Mouse (Mus musculus): ENCODE results near the gene Sult5a1. TPM values are rescaled to one million over a fixed set of nuclear protein-coding genes. Genes with fewer than 3 reads are reported as not detected.
"Not testable (repeated sequence)": the region's sequence is repeated elsewhere in the genome, so short reads cannot be mapped to it uniquely, and the experiment has no call there.

Sult5a1 gene
- total RNA-seq, 2 experiments from 2014 or later = 2.1 to 2.5 TPM

DNA sequence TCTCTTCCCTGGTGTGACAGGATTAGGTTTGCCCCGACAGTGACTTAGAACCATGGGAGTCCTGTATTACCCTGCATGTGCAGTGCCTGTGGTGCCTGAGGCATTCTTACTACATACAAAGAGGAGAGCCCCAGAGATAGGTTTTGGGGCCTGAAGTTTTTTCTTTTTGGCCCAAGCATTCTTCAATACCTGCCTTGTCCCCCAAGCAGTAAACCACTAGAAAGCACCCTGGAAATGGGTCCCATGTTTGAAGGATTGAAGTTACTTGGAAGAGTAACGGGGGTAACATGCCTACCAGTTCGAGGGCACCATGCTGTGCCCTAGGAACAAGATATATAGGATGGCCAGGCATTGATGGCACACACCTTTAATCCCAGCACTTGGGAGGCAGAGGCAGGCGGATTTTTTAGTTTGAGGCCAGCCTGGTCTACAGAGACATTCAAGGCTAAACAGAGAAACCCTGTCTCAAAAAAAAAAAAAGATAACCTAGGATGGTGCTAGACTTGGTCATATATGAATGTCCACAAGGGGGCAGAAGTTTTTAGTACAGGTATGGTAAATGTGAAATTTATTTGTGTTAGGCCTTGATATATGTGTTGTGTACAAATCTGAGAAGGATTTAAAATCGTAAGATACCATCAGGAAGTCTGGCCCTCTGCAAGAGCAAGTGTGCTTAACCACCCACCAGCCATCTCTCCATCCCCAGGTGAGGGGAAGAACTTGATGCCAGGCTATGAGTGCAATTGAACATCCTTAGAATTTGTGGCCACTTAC is 52.4 kb downstream of the Sult5a1 start:
- peak; percentile 61 for TF ChIP-seq CTCF (IDR thresholded peaks at IDR 0.05)
- intact Hi-C loops (cut with DNase I) = loop anchor here (2.0 kb wide), 1 partner anchor 85 kb away; no protein-coding TSS in a partner anchor
- Histone ChIP-seq H3K4me3 (no peak overlapping the region), H3K27ac (no peak overlapping the region)
- DNase-seq = no peak

DNA sequence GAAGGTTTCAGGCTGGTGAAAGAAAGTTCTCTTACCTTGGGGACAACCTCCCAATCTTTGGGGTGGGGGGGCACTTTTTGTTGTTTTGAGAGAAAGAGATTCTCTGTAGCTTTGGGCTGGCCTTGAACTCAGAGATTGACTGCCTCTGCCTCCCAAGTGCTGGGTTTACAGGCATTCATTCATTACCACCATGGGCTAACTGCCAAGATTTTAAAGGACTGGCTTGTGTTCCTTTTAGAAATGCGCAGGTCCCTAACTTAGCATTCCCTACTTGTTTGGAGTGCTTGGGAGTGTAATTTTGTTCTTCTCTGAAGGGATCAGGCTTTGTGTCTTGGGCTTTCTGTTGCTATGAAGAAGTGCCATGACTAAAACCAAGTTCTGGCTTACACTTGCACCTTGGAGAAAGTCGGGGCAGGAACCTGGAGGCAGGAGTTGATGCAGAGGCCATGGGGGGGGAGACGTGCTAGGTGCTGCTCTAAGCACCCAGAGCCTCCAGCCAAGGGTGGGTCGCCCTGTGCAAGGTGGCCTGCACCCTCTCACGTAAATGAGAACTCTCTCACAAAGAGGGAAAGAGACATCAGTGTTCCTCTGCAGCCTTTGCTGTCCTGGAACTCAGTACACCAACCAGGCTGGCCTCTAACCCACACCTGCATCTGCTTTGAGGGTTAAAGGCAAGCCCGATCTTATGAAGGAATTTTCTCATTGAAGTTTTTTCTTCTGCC is 53.9 kb downstream of the Sult5a1 start:
- intact Hi-C loops (cut with DNase I) = loop anchor here (5.0 kb wide), 1 partner anchor 108 kb away; the partner anchor contains the start of genes Chmp1a and Spata33

DNA sequence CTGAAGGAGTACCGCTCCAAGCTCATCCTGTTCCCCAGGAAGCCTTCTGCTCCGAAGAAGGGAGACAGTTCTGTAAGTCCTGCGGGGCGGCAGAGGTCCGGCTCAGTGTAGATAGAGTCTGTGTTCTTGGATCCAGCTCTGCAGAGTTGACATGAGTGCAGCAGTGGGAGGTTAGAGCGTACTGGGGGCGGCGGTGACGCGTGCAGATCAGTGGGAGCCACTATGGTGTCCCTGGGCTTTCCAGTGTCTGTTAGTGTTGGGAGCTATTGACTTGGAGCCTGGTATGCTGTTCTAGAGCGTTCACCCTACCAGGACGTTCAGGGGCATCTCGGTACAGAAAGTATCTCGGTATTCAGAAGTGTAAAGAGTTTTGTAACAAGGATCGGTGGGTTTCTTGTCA is 54.8 kb downstream of the Sult5a1 start:
- H3K4me3 ChIP-seq = peak overlapping the region; percentile 92
- intact Hi-C loops (cut with DNase I) = loop anchor here (5.0 kb wide), 1 partner anchor 109 kb away; the partner anchor contains the start of genes Chmp1a and Spata33
- H3K27ac ChIP-seq = peak overlapping the region; percentile 96
- DNase-seq = no peak
- TF ChIP-seq CTCF (IDR thresholded peaks at IDR 0.05) = no peak

More for the DNA sequence above, 53.9 kb downstream of the Sult5a1 start:
- Histone ChIP-seq H3K27ac (peak overlapping the region; percentile 96; the same call in 1 of the 2 replicates), H3K4me3 (peak overlapping the region; percentile 92)
- no peak for TF ChIP-seq CTCF (IDR thresholded peaks at IDR 0.05)
- no peak for DNase-seq

DNA sequence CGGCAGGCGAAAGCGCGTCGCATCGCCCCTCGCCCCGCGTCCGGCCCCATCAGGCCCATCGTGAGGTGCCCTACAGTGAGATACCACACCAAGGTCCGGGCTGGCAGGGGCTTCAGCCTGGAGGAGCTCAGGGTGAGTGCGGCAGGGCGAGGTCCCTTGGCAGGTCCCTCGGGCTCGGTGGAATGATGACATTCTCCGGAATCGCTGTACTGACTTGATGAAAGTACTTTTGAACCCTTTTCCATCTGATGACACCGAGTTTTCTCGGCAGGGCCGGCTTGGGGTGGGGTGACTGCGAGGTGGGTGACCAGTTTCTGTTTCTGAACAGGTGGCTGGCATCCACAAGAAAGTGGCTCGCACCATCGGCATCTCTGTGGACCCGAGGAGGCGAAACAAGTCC is 55.3 kb downstream of the Sult5a1 start:
- peak overlapping the region; percentile 92 for H3K4me3 ChIP-seq
- not testable (repeated sequence) for DNase-seq
- intact Hi-C loops (cut with DNase I) = loop anchor here (5.0 kb wide), 1 partner anchor 109 kb away; the partner anchor contains the start of genes Chmp1a and Spata33
- peak overlapping the region; percentile 96 for H3K27ac ChIP-seq

DNA sequence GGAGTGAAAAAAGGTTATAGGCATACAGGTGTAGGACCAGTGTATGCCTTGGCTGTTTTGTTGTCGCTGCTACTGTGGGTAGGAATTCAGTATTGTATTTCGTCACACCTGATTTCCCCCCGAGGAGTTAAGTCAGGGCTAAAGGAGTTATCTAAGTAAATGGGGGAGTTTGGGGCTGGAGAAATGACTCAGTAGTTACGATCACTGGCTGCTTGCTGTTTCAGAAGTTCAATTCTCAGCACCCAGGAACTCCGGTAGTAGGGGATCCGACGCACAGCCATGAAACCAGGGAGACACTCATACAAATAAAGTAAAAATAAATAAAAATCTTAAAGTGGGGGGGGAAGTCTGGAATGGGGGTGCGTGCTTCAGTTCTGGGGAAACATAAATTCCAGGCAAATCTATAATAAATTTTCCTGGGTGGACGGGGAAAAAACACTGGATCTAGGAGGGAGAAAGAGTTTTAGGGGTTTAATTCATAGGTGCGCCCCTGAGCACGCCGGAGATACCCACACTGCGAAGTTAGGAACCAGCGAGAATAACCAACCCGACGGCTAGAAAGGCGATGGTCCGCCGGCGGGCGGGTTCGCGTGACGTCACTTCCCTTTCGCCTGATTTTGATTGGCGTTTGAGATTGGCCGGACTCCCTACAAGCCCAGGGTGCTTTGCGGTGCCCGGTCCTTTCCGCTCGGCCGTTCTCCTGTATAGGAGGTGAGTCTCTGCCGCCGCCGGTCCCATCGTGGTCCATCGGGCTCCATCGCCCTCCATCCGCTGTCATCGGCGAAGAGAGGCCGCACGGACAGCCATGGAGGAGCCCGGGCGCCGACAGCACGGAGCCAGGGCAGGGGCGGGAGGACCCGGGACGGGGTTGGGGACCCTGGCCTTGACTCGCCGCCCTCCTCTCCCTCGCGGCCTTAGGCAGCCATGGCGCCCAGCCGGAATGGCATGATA is 56.1 kb downstream of the Sult5a1 start, which contains the start of gene Rpl13:
Gene Rpl13, plus strand, starts transcription at position 616 of the 951 bp plus-strand sequence.
- peak within 1 kb of the TSS; percentile 96 for H3K27ac ChIP-seq
- intact Hi-C loops (cut with DNase I) = loop anchor here (5.0 kb wide), 1 partner anchor 110 kb away; the partner anchor contains the start of genes Chmp1a and Spata33
- peak; percentile 98 for DNase-seq
- peak within 1 kb of the TSS; percentile 92 for H3K4me3 ChIP-seq
- TF ChIP-seq CTCF (IDR thresholded peaks at IDR 0.05) = no peak

DNA sequence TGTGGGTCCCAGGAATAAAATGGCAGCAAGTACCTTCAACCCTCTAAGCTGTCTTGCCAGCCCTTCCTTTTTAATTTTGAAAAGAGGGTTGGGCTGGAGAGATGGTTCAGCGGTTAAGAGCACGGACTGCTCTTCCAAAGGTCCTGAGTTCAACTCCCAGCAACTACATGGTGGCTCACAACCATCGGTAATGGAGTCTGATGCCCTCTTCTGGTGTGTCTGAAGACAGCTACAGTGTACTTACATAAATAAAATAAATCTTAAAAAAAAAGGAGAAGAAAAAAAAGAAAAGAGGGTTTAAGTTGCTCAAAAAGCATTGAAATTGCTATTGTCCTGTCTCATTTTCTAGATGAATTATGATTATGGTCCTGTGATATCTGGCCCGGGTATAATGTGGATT is 56.9 kb downstream of the Sult5a1 start:
- no peak for DNase-seq
- peak; percentile 12; the same call in 1 of the 2 replicates for TF ChIP-seq CTCF (IDR thresholded peaks at IDR 0.05)
- Histone ChIP-seq H3K27ac (peak overlapping the region; percentile 96), H3K4me3 (no peak overlapping the region; the same call in 1 of the 2 replicates)
- intact Hi-C loops (cut with DNase I) = loop anchor here (5.0 kb wide), 1 partner anchor 111 kb away; the partner anchor contains the start of genes Chmp1a and Spata33

- intact Hi-C loops (cut with DNase I) = loop anchor here (5.0 kb wide), 1 partner anchor 112 kb away; the partner anchor contains the start of genes Chmp1a and Spata33
- no peak for DNase-seq
- Histone ChIP-seq H3K4me3 (no peak overlapping the region), H3K27ac (no peak overlapping the region)
- no peak for TF ChIP-seq CTCF (IDR thresholded peaks at IDR 0.05)
Measured at GRCm38 (mm10) chr8:123100288-123100687, 57.8 kb downstream of the Sult5a1 start.

- H3K27ac ChIP-seq = no peak overlapping the region
- TF ChIP-seq CTCF (IDR thresholded peaks at IDR 0.05) = peak; percentile 14; the same call in 1 of the 2 replicates
- intact Hi-C loops (cut with DNase I) = loop anchor here (5.0 kb wide), 1 partner anchor 191 kb away; no protein-coding TSS in a partner anchor
- no peak for DNase-seq
- H3K4me3 ChIP-seq = no peak overlapping the region
Measured at GRCm38 (mm10) chr8:123097786-123098584, 60.1 kb downstream of the Sult5a1 start.

DNA sequence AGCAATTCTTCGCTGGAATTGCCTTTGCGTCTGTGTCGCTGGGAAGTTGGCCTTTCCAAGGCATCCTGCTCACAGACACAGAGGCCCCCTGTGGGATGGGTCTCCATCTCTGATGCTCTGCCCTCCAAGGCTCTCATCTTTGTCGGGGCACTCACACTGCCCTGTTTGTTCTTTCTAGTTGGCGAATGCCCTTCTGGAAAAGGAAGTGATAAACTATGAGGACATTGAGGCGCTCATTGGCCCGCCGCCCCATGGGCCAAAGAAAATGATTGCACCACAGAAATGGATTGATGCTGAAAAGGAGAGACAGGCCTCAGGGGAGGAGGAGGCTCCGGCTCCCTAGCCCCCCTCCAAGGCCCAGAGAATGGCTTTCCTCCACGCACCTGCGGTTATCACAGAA is 60.9 kb downstream of the Sult5a1 start:
- no peak overlapping the region for H3K27ac ChIP-seq
- intact Hi-C loops (cut with DNase I) = loop anchor here (5.0 kb wide), 1 partner anchor 190 kb away; no protein-coding TSS in a partner anchor
- H3K4me3 ChIP-seq = no peak overlapping the region
- DNase-seq = no peak
- TF ChIP-seq CTCF (IDR thresholded peaks at IDR 0.05) = no peak

Small RNAs within 50 kb of the gene (microRNA-seq; reads per million reads assigned to microRNA genes)
- gene Mir7079 (not detected), gene Mir7080 (not detected)

Other genes starting within 250 kb of the Sult5a1 start
- gene Ankrd11, start 116.0 kb downstream of the Sult5a1 start, total RNA-seq (2021) = 10 to 100 TPM; 60.3 to 62.1 TPM
- gene Spg7, start 95.4 kb downstream of the Sult5a1 start, total RNA-seq (2021) = 10 to 100 TPM; 67.4 to 74.9 TPM
- gene Rpl13, start 56.0 kb downstream of the Sult5a1 start, total RNA-seq (2021) = 100 to 1,000 TPM; 389 to 466 TPM
- gene Cpne7, start 40.9 kb downstream of the Sult5a1 start, total RNA-seq (2021) = under 1 TPM; 0.13 to 0.20 TPM
- 10 to 100 TPM; 13.6 to 16.7 TPM for gene Dpep1, start 27.9 kb upstream of the Sult5a1 start, total RNA-seq (2021)
- gene Chmp1a, start 54.4 kb upstream of the Sult5a1 start, total RNA-seq (2021) = 10 to 100 TPM; 42.6 to 43.8 TPM
- 1 to 10 TPM; 1.2 to 1.8 TPM for gene Spata33, start 54.5 kb upstream of the Sult5a1 start, total RNA-seq (2021)
- 10 to 100 TPM; 13.0 to 15.2 TPM for gene Cdk10, start 66.5 kb upstream of the Sult5a1 start, total RNA-seq (2021)
- 1 to 10 TPM; 1.5 to 2.3 TPM for gene Spata2l, start 77.9 kb upstream of the Sult5a1 start, total RNA-seq (2021)
- gene Zfp276, start 95.9 kb upstream of the Sult5a1 start, total RNA-seq (2021) = 1 to 10 TPM; 5.2 to 8.1 TPM
- gene Vps9d1, start 96.0 kb upstream of the Sult5a1 start, total RNA-seq (2021) = 10 to 100 TPM; 17.7 to 18.3 TPM
- not detected for gene Fanca, start 160.3 kb upstream of the Sult5a1 start, total RNA-seq (2021)
- gene Spire2, start 174.4 kb upstream of the Sult5a1 start, total RNA-seq (2021) = not detected
- 100 to 1,000 TPM; 134 to 140 TPM for gene Tcf25, start 215.4 kb upstream of the Sult5a1 start, total RNA-seq (2021)
- gene Mc1r, start 248.8 kb upstream of the Sult5a1 start, total RNA-seq (2021) = not detected